Mouse (Mus musculus): ENCODE data around the gene 2310007B03Rik.

DNA sequence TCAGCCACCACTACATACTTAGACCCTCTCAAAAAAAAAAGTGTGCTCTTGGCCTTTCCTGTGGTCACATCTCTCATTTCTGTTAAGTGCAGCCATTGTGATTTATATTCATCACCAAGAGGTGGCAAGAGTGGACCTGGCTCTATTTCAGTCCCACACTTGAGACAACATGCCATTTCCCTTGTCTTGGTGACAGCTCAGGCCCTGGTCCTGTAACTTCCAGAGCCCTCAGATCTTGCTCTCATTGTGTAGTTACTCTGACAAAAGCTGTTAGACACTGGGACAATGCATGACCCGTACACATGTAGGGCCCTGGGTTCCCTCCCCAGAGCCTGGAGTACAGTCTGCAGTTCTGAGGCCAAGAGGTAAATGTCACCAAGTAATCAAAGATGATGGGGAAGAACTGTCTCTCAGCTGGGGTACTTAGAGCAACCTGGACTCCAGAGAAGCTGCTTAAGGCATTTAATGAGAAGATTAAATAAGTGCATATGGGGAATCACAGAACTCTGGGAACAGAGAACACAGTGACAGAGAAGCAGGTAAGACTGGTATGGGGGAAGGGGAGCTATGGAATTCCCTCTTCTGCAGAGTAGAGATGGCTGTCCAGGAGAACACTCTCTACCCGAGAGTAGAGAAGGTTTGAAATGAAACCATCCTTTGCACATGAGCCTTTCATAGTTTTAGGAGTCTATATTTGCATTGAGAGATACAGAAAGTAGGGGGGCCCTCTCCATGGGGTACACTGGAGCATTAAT is 9.7 kb downstream of the 2310007B03Rik start:
- TF ChIP-seq POLR2A (IDR thresholded peaks at IDR 0.05; ENCODE audit: borderline replicate concordance, extremely low read depth, low read depth, low read length) (no peak), CTCF (IDR thresholded peaks at IDR 0.05; ENCODE audit: insufficient read depth, low read length) (no peak)
